Mouse (Mus musculus) myocyte (in vitro differentiated cells): Measurements from ENCODE around the gene Bcl2. TPM values are rescaled to one million over a fixed set of nuclear protein-coding genes. Genes with fewer than 3 reads are reported as not detected.

ENCODE experiments used
- H3K27me3 ChIP-seq: one replicate; pipeline ENCODE4 v1.6.1; 2011; ENCODE audit not compliant: control insufficient read depth, insufficient read depth, insufficient read length
- H3K36me3 ChIP-seq: one replicate; pipeline ENCODE4 v1.6.1; 2011; ENCODE audit not compliant: control insufficient read depth, insufficient read depth
- H3K4me2 ChIP-seq: one replicate; pipeline ENCODE4 v1.6.1; 2011; ENCODE audit warnings: low read depth, control low read depth
- H3K4me3 ChIP-seq: one replicate; pipeline ENCODE4 v1.5.1; 2011; ENCODE audit warnings: mild to moderate bottlenecking, control low read depth, moderate library complexity
- H3K79me2 ChIP-seq: one replicate; pipeline ENCODE4 v1.6.1; 2011; ENCODE audit not compliant: control insufficient read depth, insufficient read depth
- H3ac ChIP-seq: one replicate; pipeline ENCODE4 v1.6.1; 2011; ENCODE audit not compliant: control insufficient read depth, insufficient read length
- CEBPB ChIP-seq: IDR thresholded peaks from 2 replicates; pipeline ENCODE4 v1.6.1; 2011; ENCODE audit warnings: mild to moderate bottlenecking, moderate library complexity; ENCODE audit not compliant: poor library complexity, insufficient read depth, severe bottlenecking
- E2F4 ChIP-seq: IDR thresholded peaks from one replicate; pipeline ENCODE4 v1.6.1; 2011; ENCODE audit warnings: mild to moderate bottlenecking, control low read depth, moderate library complexity; ENCODE audit not compliant: insufficient read depth
- MAX ChIP-seq: IDR thresholded peaks from one replicate; pipeline ENCODE4 v1.6.1; 2011; ENCODE audit warnings: low read depth, mild to moderate bottlenecking, control low read depth
- MYOD1 ChIP-seq, 3 experiments: IDR thresholded peaks; one replicate each; pipeline ENCODE4 v1.6.1; 2011; ENCODE audit warnings: control low read depth in 2 of 3, low read depth in 2 of 3, mild to moderate bottlenecking in 2 of 3, moderate library complexity in 1 of 3; ENCODE audit not compliant: insufficient read length in 2 of 3, control insufficient read depth in 1 of 3
- MYOG ChIP-seq, 3 experiments: IDR thresholded peaks; one replicate each; pipeline ENCODE4 v1.6.1; 2011; ENCODE audit warnings: control low read depth in 2 of 3, low read depth in 2 of 3, mild to moderate bottlenecking in 2 of 3; ENCODE audit not compliant: insufficient read length in 2 of 3, control insufficient read depth in 1 of 3, insufficient read depth in 1 of 3
- POLR2A ChIP-seq: IDR thresholded peaks from one replicate; pipeline ENCODE4 v1.6.1; 2011; ENCODE audit warnings: low read depth, mild to moderate bottlenecking, control low read depth, moderate library complexity; ENCODE audit not compliant: insufficient read length
- POLR2AphosphoS2 ChIP-seq: IDR thresholded peaks from one replicate; pipeline ENCODE4 v1.6.1; 2011; ENCODE audit warnings: low read depth, control low read depth; ENCODE audit not compliant: insufficient read length
- REST ChIP-seq: IDR thresholded peaks from one replicate; pipeline ENCODE4 v1.6.1; 2011; ENCODE audit warnings: mild to moderate bottlenecking, control low read depth, moderate library complexity; ENCODE audit not compliant: insufficient read depth, insufficient read length
- SRF ChIP-seq: IDR thresholded peaks from one replicate; pipeline ENCODE4 v1.6.1; 2011; ENCODE audit warnings: low read depth; ENCODE audit not compliant: control insufficient read depth, insufficient read length
- TCF12 ChIP-seq: IDR thresholded peaks from one replicate; pipeline ENCODE4 v1.6.1; 2011; ENCODE audit warnings: mild to moderate bottlenecking, control low read depth; ENCODE audit not compliant: poor library complexity, insufficient read depth, severe bottlenecking
- TCF3 ChIP-seq: IDR thresholded peaks from one replicate; pipeline ENCODE4 v1.6.1; 2011; ENCODE audit warnings: low read depth, control low read depth; ENCODE audit not compliant: insufficient read length
- USF1 ChIP-seq: IDR thresholded peaks from one replicate; pipeline ENCODE4 v1.6.1; 2011; ENCODE audit warnings: low read depth, mild to moderate bottlenecking, control low read depth, moderate library complexity
- polyA plus RNA-seq: library from polyadenylated mRNA; unstranded; fragments of >200 nt; fragmentation: generic; extraction: Trizol; gene quantifications from one replicate; pipeline ENCODE4 v1.2.1, GENCODE M21; 2012; ENCODE audit warnings: missing spikeins

Gene Bcl2
- polyA plus RNA-seq, 1 experiment, result 1.9 TPM

GRCm38 (mm10) chr1:106650427-106650826 is 63.6 kb downstream of the Bcl2 start:
- TF ChIP-seq REST, result no peak
- TF ChIP-seq E2F4, result no peak
- TF ChIP-seq USF1, result no peak
- TF ChIP-seq POLR2A, result no peak
- TF ChIP-seq TCF12, result no peak
- TF ChIP-seq MAX, result no peak
- TF ChIP-seq SRF, result no peak
- TF ChIP-seq MYOG (IDR thresholded peaks at IDR 0.05; ENCODE audit: control insufficient read depth in 1 of 3, insufficient read depth in 1 of 3, insufficient read length in 2 of 3, low read depth in 2 of 3), result no peak
- TF ChIP-seq TCF3, result no peak
- no peak for TF ChIP-seq CEBPB
- TF ChIP-seq MYOD1 (IDR thresholded peaks at IDR 0.05; ENCODE audit: control insufficient read depth in 1 of 3, insufficient read length in 2 of 3, low read depth in 2 of 3), result no peak
- no peaks in the 10 kb centered on the region for H3K36me3 ChIP-seq

DNA sequence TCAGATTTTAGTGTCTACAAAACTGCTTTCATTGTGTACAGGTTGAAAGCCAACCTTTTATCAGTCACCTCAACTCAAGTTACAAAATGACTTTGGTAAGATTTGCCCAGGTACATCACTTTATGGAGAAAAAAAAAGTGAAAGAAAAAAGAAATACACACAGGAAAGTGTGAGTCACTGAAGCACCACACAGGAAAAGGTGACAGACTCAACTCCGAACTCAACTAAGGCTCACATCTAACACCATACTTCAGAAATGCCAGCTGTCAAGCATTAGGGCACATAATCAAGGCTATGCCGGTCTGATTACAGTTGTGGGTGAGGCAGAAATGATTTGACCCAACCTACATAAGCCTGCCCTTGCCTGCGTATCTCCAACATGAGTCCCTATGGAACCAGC is 66.7 kb downstream of the Bcl2 start:
- Histone ChIP-seq H3ac (no peak overlapping the region), H3K27me3 (no peaks in the 10 kb centered on the region), H3K79me2 (no peaks in the 10 kb centered on the region), H3K4me3 (no peak overlapping the region), H3K36me3 (no peaks in the 10 kb centered on the region), H3K4me2 (no peak overlapping the region)
- TF ChIP-seq TCF3, result no peak
- TF ChIP-seq REST, result no peak
- TF ChIP-seq POLR2A, result no peak
- TF ChIP-seq USF1, result no peak
- no peak for TF ChIP-seq CEBPB
- TF ChIP-seq MYOD1 (IDR thresholded peaks at IDR 0.05; ENCODE audit: control insufficient read depth in 1 of 3, insufficient read length in 2 of 3, low read depth in 2 of 3), result no peak
- no peak for TF ChIP-seq POLR2AphosphoS2
- TF ChIP-seq E2F4, result no peak
- TF ChIP-seq SRF, result no peak
- TF ChIP-seq MYOG (IDR thresholded peaks at IDR 0.05; ENCODE audit: control insufficient read depth in 1 of 3, insufficient read depth in 1 of 3, insufficient read length in 2 of 3, low read depth in 2 of 3), result no peak
- TF ChIP-seq TCF12, result no peak
- no peak for TF ChIP-seq MAX

More at GRCm38 (mm10) chr1:106650427-106650826, 63.6 kb downstream of the Bcl2 start:
- Histone ChIP-seq H3ac (no peak overlapping the region), H3K4me3 (no peak overlapping the region), H3K27me3 (no peaks in the 10 kb centered on the region), H3K4me2 (no peak overlapping the region), H3K79me2 (no peaks in the 10 kb centered on the region)

DNA sequence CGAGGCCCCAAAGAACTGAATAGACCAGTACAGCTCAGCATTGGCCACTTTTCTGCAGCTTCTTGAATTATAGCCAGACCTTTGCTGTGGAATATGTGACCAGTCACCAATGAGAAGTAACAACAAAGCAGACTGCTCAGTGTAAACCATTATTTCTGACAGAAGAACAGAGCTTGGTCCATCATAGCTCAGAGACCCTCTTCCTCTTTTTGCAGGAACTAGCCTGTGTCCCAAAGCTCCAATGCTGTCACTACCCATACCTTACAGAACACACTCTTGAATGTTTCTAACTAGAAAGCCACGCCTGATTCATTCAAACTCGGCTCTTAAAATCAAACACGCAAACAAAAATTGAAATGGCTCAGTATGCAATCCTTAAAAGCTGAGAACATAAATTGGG is 69.5 kb downstream of the Bcl2 start:
- H3K4me3 ChIP-seq, result no peak overlapping the region
- no peaks in the 10 kb centered on the region for H3K27me3 ChIP-seq
- no peaks in the 10 kb centered on the region for H3K79me2 ChIP-seq
- H3K36me3 ChIP-seq, result no peaks in the 10 kb centered on the region
- no peak overlapping the region for H3K4me2 ChIP-seq
- no peak overlapping the region for H3ac ChIP-seq
- TF ChIP-seq MYOG (IDR thresholded peaks at IDR 0.05; ENCODE audit: control insufficient read depth in 1 of 3, insufficient read depth in 1 of 3, insufficient read length in 2 of 3, low read depth in 2 of 3) (no peak), POLR2A (no peak), CEBPB (no peak), MYOD1 (IDR thresholded peaks at IDR 0.05; ENCODE audit: control insufficient read depth in 1 of 3, insufficient read length in 2 of 3, low read depth in 2 of 3) (no peak), POLR2AphosphoS2 (no peak), MAX (no peak), REST (no peak), TCF12 (no peak), E2F4 (no peak), TCF3 (no peak), SRF (no peak), USF1 (no peak)

DNA sequence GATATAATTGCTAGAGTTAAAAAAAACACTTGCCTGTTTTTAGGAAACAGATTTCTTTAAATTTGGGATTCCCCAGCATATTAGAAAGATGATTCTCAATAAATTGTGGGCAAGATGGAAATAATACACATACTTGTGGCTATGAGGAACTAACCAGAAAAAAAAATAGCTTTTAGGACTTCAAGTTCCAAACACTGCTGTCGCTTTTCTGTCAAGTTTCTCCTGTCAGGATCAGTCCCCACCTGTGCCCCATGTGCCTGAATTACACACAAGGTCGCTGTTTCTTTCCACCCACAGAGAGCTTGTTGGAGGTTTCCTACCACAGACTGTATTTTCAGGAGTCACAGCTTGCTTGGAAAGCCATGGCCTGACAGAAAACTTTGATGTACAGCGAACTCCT is 70.5 kb downstream of the Bcl2 start:
- no peak overlapping the region for H3K4me3 ChIP-seq
- TF ChIP-seq MYOG (IDR thresholded peaks at IDR 0.05; ENCODE audit: control insufficient read depth in 1 of 3, insufficient read depth in 1 of 3, insufficient read length in 2 of 3, low read depth in 2 of 3) (peak in 1 of 3 experiments; percentile 23), TCF3 (no peak), MAX (no peak), E2F4 (no peak), REST (no peak), POLR2AphosphoS2 (no peak), SRF (no peak), USF1 (no peak), CEBPB (no peak), POLR2A (no peak), MYOD1 (IDR thresholded peaks at IDR 0.05; ENCODE audit: control insufficient read depth in 1 of 3, insufficient read length in 2 of 3, low read depth in 2 of 3) (peak; percentile 50 to 69 (median 67)), TCF12 (peak; percentile 56)
- no peaks in the 10 kb centered on the region for H3K36me3 ChIP-seq
- no peaks in the 10 kb centered on the region for H3K79me2 ChIP-seq
- no peak overlapping the region for H3ac ChIP-seq
- H3K27me3 ChIP-seq, result no peaks in the 10 kb centered on the region
- peak overlapping the region; percentile 36 for H3K4me2 ChIP-seq

DNA sequence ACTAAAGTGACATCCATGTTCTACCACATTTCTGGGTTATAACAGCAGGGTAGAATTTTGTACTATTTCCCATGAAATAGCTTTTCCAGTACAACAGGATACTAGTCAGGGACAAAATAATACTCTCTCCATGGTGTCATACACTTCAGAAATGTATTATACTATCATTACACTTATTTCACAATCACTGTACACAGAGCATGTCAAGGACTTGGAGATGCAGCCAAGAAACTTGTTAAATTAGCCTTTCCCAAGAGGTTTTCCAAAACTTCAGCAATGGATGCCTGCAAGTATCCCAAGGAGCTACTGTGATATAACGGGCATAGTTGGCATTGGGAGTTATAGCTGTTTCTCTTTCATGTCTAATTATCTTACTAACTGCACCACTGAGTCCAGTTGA is 73.5 kb downstream of the Bcl2 start:
- TF ChIP-seq MYOG (IDR thresholded peaks at IDR 0.05; ENCODE audit: control insufficient read depth in 1 of 3, insufficient read depth in 1 of 3, insufficient read length in 2 of 3, low read depth in 2 of 3) (no peak), POLR2A (no peak), MAX (no peak), MYOD1 (IDR thresholded peaks at IDR 0.05; ENCODE audit: control insufficient read depth in 1 of 3, insufficient read length in 2 of 3, low read depth in 2 of 3) (no peak), CEBPB (no peak)

More for the DNA sequence above, 73.5 kb downstream of the Bcl2 start:
- Histone ChIP-seq H3K79me2 (no peaks in the 10 kb centered on the region), H3K4me2 (no peak overlapping the region), H3K4me3 (no peak overlapping the region), H3K36me3 (no peaks in the 10 kb centered on the region), H3ac (no peak overlapping the region), H3K27me3 (no peaks in the 10 kb centered on the region)
